Mouse (Mus musculus) thymus, postnatal 10 days (tissue): Measurements from ENCODE around the gene Lrrc7.

Experiments
- DNase-seq, 2 experiments: peaks; one replicate each; pipeline ENCODE4 v3.0.0; 2021; ENCODE audit warnings: low spot score in 2 of 2

Gene Lrrc7

DNA sequence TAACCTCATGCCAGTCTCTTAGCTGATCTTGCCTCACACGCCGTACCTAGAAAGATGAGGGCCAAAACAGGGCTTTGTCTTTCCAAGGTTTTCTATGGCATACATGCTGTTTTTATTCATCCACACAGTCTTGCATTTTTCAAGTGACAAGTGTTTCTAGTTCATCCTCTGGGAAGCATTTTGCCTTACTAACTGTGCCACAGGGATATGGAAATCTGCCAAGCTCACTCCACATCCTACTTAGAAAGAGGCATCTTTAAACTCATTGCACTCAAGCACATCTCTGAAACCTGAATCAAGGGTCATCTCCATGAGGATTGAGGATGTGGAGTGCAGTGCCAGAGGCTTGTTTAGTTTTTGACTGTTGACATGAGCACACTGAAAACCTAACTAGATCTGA lies 199.9 kb downstream of the Lrrc7 start:
- DNase-seq: no peak

- no peak for DNase-seq
Measured at GRCm38 (mm10) chr3:158356706-158357105, 205.3 kb downstream of the Lrrc7 start.

- DNase-seq: no peak
Measured at GRCm38 (mm10) chr3:158356194-158356593, 205.8 kb downstream of the Lrrc7 start.

DNA sequence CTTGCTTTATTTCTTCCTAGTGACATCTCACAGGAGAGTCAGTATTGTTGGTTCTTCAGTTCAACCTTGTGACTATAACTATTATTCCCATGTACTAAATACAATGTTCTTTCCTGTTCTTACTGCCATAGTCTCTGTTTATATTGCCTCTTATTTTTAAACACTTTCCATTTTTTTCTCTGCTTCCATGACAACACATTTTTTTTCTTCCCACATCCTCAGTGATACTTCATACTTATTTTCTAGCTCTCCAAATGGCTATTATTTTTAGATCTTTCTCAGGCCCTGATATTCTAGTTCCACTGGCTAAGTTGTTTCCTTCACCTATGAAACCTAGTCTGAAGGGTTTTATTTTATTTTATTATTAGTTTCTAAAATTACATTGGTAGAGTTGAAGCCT lies 221.2 kb downstream of the Lrrc7 start:
- DNase-seq: no peak

- no peak for DNase-seq
Measured at GRCm38 (mm10) chr3:158330085-158330484, 231.9 kb downstream of the Lrrc7 start.

DNA sequence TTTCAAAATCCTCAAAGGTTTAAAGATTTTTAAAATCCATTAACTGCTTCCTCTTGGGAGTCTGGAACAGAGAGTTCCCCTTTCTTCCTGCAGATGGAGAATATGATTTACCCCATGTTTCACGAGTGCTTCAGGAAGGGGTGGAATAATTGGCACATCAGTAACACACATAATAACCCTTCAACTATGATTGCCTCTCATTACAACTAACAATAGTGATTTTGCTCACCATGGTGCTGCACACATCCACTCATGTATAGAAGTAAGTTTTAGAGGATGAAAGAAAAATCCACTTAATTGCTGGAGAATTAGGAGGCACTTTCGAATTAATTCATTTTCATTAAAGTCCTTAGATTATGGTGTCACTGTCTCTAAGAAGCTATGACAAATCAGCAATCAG lies 251.6 kb downstream of the Lrrc7 start:
- DNase-seq: no peak

- no peak for DNase-seq
Measured at GRCm38 (mm10) chr3:158307415-158307814, 254.6 kb downstream of the Lrrc7 start.

DNA sequence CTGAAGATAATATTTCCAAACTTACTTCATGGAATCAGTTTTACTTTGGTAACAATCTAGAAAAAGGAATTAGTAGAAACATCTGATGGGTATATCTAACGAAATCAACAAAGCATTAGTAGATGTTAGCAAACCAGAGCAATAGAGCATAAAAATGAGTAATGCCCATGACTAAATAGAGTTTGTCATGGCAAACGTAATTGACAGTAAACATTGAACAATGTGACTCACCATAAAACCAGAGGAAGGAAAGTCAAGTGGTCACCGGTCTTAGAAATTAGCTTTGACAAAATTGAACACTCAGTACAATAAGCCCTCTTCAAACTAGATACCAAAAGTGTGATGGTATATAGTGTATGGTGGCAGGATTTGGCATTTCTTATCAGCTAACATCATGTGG lies 263.3 kb downstream of the Lrrc7 start:
- no peak for DNase-seq

DNA sequence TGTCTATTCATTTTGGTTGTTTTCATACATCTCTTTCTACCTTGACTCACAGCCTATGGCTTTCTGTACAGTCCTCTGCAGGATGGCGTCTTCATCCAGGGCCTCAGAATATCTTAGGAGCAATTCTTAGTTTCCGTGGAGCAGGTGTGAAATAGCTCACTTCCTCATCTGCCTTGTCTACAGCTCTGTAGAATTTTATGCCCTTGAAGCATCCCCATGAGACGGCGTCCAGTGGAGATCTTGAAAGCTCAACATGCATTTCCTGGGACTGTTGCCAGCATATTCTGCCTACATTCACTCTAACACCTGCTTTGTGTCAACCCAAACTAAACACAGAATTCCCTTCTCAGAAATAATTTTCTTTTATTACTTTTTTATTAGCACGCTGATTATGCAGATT lies 267.0 kb downstream of the Lrrc7 start:
- DNase-seq: no peak

DNA sequence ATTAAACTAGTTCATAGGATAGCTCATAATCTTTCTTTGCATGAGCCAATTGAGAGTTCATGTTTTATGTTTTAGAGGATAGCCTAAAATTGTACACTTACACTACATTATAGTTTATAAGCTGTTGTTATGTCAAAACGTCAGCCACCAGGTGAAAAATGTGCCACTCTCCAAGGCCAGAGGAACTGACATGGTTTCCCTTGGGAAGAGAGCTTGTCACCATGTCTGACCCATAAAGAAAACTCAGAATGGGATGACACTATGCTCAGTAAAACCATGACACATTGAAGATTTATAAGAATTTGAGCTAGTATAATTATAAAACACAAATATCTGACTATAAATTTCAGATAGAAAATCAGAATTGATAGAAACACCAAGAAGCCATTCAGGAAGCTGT lies 277.6 kb downstream of the Lrrc7 start:
- DNase-seq: no peak

GRCm38 (mm10) chr3:158278631-158279030 lies 283.4 kb downstream of the Lrrc7 start:
- DNase-seq: no peak

DNA sequence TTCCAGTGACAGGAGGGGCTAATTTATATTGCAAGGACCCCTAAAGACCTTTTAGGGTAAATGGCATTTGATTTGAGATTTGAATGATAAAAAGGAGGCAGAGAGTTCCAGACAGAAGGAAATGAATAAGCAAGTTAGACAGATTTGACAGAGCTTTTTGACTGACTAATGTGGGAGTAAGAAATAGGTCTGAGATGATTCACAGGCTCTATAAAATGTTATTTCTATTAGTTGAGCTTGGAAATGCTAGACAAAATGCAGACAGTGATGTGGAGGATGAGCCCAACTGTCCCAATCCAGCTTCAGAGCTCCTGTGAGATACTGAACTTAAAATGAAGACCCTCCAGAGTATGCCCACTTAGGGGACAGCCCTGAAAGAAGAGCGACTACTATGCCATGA lies 289.3 kb downstream of the Lrrc7 start:
- no peak for DNase-seq

GRCm38 (mm10) chr3:158270887-158271286 lies 291.1 kb downstream of the Lrrc7 start:
- DNase-seq: no peak

GRCm38 (mm10) chr3:158252576-158252975 lies 309.4 kb downstream of the Lrrc7 start:
- DNase-seq: no peak

- no peak for DNase-seq
Measured at GRCm38 (mm10) chr3:158247672-158248071, 314.3 kb downstream of the Lrrc7 start.

GRCm38 (mm10) chr3:158210657-158211056 lies 351.4 kb downstream of the Lrrc7 start:
- no peak for DNase-seq

DNA sequence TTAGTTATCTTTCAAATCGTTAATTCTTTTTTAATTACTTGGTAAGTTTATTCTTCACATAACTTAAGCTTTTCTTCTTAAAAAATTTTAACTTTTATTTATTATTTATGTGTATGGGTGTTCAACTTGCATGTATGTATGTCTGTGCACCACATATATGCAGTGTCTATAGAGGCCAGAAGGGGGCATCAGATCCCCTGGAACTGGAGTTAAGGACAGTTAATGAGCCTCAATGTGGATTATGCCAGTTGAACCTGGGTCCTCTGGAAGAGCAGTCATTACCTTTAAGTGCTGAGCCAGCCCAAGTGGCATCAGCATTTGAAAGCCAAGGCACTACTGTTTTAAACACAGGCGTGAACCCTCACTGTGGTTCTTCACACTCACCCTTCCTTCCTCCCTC lies 352.0 kb downstream of the Lrrc7 start:
- no peak for DNase-seq

GRCm38 (mm10) chr3:158207840-158208239 lies 354.2 kb downstream of the Lrrc7 start:
- DNase-seq: no peak

DNA sequence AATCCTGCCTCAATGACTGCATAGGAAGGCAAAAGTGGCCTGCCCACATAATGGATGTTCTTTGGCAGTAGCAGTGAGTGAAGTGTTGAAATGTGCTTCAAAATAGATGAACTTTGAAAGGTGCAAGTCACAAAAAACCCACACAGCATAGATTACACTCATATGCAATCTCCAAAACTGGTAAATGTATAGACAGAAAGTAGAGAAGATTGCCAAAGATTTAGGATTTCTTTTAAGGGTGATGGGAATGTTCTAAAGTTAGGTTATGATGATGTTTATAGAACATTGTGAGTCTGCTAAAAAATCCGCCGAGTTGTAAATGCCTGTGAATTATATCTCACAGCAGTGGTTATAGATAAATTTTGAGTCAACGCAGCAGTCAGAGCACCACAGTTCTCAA lies 359.2 kb downstream of the Lrrc7 start:
- DNase-seq: no peak

- DNase-seq: no peak
Measured at GRCm38 (mm10) chr3:158195426-158195825, 366.6 kb downstream of the Lrrc7 start.

DNA sequence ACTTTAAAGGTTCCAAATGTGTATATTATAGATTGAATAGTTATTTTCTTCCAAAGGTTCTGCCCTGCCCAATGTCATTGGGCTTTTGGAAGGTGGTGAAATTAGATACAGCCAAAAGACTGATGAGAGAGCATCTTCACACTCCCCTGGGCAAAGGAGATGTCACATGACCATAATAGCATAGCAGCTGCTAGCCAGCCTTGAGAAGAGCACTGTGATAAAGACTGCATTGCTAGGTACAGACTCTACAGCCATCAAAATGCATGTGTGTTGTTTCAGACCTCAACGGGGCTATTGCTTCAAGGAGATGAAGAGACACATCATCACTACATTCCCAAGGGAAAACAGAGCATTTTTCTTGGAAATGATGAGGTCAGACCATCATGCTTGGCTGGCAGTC lies 368.8 kb downstream of the Lrrc7 start:
- no peak for DNase-seq

- DNase-seq: no peak
Measured at GRCm38 (mm10) chr3:158174880-158175735, 386.9 kb downstream of the Lrrc7 start.

- no peak for DNase-seq
Measured at GRCm38 (mm10) chr3:158169180-158169579, 392.8 kb downstream of the Lrrc7 start.

- no peak for DNase-seq
Measured at GRCm38 (mm10) chr3:158168454-158168853, 393.6 kb downstream of the Lrrc7 start.
